Mouse (Mus musculus): ENCODE data around the gene Tjp3.

- TF ChIP-seq CTCF (IDR thresholded peaks at IDR 0.05; ENCODE audit: borderline replicate concordance, insufficient read depth, low read depth, low read length) (no peak), POLR2A (IDR thresholded peaks at IDR 0.05; ENCODE audit: borderline replicate concordance, insufficient read depth, low read length) (no peak)
Measured at GRCm38 (mm10) chr10:81323141-81323775, 31.9 kb upstream of the Tjp3 start.

All from cerebellum, adult 2 months (tissue).